Mouse (Mus musculus) natural killer cell, adult 2 months (primary cell): ENCODE results near the gene Trmt44.

ENCODE experiments used
- DNase-seq, 2 experiments: peaks; one replicate each; pipeline ENCODE4 v3.0.0; 2022; ENCODE audit warnings: low spot score in 2 of 2

The Trmt44 gene

DNA sequence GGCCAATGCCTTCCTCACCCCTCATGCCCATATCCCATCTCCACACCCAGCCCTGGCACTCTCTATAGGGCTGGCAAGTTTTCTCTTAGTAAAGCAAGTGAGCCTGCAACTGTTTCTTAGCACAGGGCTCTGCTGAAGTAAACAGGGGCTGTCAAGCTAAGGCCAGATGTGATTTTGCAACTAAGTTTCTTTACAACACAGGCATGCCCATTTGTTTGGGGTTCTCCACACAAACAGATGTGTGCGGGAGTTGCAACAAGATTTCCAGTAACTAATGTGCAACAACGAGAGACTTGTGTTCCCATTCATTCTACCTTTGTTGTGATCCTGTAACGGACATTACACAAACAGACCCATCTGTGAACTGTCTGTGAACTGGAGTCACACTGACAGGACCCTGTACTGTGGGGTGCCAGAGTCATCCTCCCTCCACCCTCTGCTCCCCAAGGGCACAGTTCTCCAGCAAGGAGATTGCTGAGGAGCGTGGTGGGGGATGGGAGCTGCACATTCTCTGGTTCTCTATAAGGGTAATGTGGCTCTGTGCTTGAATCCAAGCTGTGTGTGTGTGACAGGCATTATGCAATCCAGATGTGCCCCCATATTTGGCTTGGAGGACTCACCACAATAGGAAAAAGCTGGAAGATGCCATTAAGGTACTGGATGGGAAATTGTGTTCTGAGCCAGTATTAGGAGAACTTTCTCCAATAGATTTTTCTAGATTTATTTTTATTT is 33.6 kb downstream of the Trmt44 start:
- DNase-seq, result no peak

DNA sequence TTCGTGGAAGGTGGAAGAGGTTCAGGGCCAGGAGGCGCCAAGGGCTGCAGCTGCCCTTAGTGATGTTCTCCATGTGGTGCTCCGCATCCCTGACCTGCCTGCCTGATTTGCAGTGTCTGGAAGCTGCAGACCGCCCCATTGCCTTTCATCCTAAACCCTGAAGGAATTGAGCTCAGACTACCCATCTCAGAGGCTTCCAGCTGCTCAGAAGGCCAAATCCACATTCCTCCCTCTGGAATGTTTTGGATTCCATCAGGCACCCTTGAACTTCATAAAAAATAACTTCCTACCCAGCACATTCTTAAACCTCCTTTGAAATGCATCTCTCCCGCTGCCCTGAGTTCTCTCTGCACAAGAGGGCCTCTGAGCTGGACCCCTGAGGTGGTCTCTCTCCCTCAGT is 34.3 kb downstream of the Trmt44 start:
- no peak for DNase-seq

DNA sequence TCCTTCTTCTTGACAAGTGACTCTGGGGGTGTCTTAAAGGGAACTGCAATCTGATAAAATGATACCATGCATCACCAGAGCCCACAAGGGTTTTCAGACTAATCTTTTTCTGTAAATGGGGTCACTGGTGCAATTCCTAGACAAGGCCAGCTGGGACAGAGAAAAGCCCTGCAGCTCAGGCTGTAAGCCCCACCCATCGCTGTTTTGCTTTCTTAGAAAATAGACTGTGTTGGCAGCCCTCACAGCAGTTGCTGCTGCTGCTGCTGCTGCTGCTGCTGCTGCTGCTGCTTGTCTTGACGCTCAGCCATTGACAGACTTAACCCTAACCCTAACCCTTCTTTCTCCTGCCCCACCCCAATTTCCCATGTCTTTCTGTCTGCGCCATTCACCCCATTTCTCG is 35.3 kb downstream of the Trmt44 start:
- no peak for DNase-seq

DNA sequence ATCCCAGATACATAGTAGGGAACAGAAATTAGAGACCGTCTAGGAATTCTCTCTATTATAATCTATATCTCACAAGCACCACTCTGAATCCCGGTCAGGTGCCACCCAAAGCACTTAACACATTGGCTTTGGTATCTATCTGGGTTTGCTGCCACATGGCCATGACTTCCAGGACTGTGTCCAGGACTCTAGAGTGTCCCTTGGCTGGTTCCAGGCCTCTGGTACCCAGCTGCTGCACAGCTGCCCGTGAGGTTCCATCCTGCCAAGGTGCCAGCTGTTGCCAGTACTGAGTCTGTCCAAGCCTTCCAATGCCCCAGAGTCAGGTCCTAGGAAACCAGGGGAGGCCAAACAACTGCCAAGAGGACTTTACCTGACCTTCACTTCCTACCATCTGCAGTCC is 36.8 kb downstream of the Trmt44 start:
- no peak for DNase-seq

DNA sequence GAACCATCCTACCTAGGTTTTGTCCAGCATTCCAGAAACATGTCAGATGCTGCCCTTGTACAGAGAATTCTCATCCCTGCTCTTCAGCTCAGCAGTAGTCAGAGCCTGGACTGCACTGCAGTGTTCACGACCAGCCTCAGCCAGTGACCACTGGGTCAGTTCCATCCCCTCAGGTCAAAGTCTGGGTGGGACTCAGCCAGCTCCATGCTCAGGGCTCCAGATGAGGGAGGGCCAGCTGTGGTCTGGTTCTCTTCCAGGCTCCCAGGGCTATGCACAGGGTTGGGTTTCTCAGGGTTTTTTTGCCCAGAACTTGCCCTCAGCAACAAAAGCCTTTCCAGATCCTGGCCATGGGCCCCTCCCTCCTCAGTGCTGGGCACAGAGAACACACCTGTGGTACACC is 37.4 kb downstream of the Trmt44 start:
- no peak for DNase-seq

DNA sequence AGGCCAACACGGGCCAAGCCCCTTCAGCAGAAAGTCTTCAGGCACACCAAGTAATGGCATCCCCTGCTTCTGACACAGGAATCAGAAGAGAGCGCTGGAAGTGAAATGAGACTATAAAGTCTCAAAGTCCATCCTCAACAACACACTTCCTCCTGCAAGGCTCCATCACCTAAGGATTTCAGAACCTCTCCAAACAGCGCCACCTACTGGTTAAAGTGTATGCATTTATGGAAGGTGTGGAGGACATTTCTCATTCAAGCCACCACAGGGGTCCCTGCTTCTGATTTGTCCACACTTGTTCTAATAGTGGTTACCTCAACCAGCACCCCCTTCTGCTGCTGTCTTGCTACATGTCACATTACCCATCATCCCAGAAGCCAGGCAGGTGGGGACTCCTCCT is 38.6 kb downstream of the Trmt44 start:
- DNase-seq, result no peak

DNA sequence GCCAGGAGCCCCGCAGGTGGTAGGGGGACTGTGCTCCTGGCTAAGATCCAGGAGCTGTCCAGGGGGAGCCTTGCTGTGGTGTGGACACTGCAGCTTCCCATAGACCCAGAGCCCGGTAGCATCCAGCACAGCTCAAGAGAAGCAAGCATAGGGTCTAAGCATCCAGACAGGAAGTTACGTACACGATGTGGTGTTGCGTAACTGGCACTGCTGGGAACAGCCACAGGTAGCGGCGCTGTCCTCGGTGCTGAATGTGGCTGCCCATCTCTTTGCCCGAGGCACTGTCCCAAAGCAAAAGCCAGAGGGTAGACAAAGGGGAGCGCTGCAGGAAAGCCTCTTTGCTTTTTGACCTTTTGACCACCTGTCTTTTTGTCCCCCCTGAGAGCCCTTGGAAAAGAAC is 43.3 kb downstream of the Trmt44 start:
- DNase-seq, result no peak

DNA sequence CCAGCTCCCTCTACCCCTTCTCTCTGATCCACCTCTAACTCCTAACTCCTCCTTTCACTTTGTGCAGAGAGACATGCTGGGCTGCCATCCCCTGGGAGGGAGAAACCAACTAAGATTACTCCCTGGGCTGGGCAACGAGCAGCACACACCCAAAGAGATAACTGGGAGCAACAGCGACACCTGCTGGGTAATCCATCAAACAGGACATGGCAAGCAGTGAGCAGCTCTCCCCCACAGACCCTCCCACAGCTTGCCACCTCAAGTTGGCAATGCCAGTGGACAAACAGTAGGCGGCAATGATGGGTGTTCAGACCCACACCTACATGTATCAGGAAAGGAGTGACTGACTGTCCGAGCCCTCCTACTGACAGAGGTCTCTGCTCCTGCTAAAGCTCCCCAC is 44.4 kb downstream of the Trmt44 start:
- peak in 1 of 2 experiments; percentile 14 for DNase-seq

DNA sequence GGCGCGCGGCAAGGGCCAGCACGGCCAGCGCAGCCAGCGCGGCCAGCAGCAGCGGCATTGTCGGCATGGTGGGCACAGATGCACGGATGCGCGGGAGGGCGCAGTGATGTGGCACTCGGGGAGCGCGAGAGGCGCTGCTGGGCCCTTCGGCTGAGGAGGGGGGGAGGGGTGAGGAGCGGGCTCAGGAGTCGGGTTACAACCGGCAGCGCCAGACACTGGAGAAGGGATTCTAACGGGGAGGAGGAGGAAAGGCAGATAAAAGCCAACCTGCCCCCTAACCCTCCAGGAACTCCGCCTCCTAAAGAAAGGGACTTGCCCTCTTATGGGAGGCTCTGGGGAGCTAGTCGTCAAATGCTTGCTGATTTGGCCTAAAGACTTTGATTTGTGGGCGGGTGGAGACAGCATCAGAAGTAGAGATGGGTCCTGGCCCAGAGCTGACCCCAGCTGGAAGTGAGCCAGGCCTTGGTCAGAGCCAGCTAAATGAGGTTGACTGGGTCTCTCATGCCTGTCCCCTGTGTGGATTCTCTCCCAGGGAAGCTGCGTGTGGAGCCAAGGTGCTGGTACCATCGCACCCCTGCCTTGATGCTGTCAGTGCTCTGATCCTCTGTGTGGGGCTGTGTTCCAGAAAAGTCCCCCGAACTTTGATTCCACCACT is 49.3 kb downstream of the Trmt44 start, which contains the start of gene Cpz:
Gene Cpz (minus strand): TSS at position 230 of the 655 bp plus-strand sequence.
- no peak for DNase-seq

DNA sequence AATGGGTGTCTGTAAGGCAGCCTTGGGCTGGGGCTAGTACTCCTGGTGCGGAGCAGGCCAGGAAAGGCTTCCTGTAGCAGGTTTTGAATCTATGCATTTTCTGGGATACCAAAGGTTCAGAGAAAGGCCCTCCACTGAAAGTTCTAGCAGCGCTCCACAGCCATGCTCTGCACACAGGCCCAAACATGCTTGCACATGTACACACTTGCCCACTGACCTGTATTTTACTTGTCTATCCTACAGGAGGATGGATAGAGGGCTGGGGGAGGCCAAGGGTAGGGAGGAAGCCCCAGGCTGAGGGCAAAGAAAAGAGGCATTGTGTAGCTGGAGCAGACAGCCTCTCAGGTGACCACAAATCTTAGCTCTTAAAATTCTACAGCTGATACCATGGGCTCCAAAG is 50.5 kb downstream of the Trmt44 start:
- no peak for DNase-seq

DNA sequence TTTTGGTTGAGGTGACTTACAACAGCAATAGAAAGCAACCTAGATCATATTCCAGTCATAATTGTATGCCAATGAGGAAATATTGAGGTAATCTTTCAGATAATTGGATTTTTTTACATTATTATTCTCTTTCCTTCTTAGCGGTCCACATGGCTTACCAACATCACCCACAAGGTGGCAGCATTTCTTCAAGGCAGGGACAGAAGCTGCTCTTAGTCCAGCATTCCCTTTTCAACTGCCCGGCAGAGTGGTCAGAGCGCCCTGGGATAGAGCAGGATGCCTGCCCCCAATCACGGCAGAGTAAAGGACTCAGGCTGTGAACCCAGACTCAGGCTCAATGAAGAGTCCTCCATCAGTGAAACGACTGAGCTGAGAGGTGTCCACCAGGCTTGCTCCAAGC is 51.1 kb downstream of the Trmt44 start:
- no peak for DNase-seq

DNA sequence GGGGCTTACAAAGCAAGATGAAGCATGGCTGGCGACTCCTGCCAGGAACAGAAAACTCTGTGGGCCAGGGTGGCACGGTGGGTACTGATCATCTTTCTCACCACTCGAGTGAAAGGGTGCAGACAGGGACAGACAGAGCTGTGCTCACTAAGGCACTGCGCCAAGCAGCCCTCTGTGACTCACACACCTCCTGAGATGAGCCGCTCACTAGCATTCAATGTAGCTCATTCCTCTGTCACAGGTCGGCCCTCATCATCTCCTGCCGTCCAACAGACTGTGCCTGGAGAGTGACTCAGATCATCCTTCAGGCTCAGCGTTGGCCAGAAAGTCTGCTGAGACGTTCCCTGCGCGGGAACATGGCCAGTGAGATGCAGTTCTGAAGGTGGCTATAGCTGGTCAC is 58.1 kb downstream of the Trmt44 start:
- no peak for DNase-seq

DNA sequence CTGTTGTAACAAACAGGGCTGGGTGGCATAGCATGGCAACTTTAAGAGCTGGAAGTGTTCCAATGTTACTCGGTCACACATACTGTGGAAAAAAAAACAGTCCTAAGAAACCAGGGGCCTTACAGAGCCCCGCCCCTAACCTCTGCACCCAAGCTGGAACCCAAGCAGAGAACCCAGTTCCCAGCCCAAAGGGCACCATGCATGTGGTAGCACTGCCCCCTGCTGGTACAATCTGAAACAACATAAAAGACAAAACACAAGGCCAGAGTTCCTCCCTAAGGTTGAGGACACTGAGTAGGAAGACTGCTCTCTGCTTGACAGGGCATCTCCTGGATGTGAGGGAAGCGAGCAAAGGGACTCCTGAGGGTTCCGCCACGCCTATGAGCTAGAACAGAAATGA is 64.3 kb downstream of the Trmt44 start:
- peak in 1 of 2 experiments; percentile 18 for DNase-seq
